Mouse (Mus musculus): Measurements from ENCODE around the gene Kif21b. TPM values are rescaled to one million over a fixed set of nuclear protein-coding genes. Genes with fewer than 3 reads are reported as not detected.

Gene Kif21b
- total RNA-seq, 1 experiment = 3.0 TPM

DNA sequence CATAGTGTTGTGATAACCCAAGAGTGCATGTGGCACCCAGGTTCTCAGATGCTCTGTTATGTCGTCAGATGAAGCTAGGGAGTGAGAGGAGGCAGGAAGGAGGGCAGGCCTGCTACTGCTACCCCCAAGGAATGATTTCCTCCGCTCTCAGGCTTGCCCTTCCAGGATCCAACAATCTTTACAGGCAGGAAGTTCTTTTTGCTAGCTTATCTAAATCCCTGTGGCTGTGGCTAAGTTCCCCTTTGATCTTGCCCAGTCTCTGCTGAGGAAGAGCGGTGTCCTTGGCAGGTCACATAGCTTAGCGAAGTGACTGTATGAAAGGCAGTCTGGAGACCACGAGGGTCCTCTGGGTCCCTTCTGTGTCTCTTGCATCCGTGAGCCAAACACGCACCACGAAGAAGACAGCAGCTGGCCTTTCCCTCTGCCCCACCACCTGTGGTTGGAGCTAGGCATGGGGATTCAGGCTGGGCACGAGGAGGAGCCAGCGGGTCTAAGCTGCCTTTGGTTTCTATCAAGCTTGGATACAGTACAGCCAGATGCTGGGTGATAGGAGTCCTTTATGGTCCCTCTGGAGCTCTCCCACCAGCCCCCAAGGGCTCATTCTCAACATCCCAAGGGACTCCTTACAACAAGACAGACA lies 7.1 kb downstream of the Kif21b start:
- no peaks in the 10 kb centered on the region for H3K9me3 ChIP-seq (ENCODE audit: control insufficient read depth, insufficient read depth, low read depth, low read length)
- TF ChIP-seq CHD2 (IDR thresholded peaks at IDR 0.05; ENCODE audit: low read depth, low read length) = no peak
- no peak for TF ChIP-seq ZC3H11A (IDR thresholded peaks at IDR 0.05; ENCODE audit: borderline replicate concordance, low read depth, low read length)
- no peak for TF ChIP-seq HCFC1 (IDR thresholded peaks at IDR 0.05; ENCODE audit: borderline replicate concordance, insufficient read depth, low read length)
- no peak for TF ChIP-seq ZNF384 (IDR thresholded peaks at IDR 0.05; ENCODE audit: low read depth, low read length)
- no peak for TF ChIP-seq MAFK (IDR thresholded peaks at IDR 0.05; ENCODE audit: insufficient read depth, low read depth, low read length)
- no peaks in the 10 kb centered on the region for H3K36me3 ChIP-seq (ENCODE audit: control insufficient read depth, insufficient read depth, low read length, poor library complexity, severe bottlenecking)
- in situ Hi-C loops (cut with MboI; ENCODE audit: low sequenced_read_pairs in 2 of 2, unreplicated experiment in 2 of 2) = no loop called here
- peaks cover 5 to 33% of the 10 kb centered on the region in 2 experiments; a peak in 3 of 4 replicates for H3K4me1 ChIP-seq (ENCODE audit: control insufficient read depth in 2 of 2, insufficient read depth in 2 of 2, low read length in 2 of 2, poor library complexity in 1 of 2)
- DNase-seq (ENCODE audit: low read depth, low spot score) = no peak
- no peak overlapping the region for H3K9ac ChIP-seq (ENCODE audit: insufficient read depth, low read depth, low read length, poor library complexity, severe bottlenecking)
- 0 out of 2 replicates have a peak overlapping the region, but pooled peaks have one; percentile 8 for H3K27ac ChIP-seq (ENCODE audit: insufficient read depth, low read depth, low read length, poor library complexity, severe bottlenecking)
- H3K4me3 ChIP-seq (ENCODE audit: insufficient read depth in 1 of 2, low read depth in 1 of 2, low read length in 2 of 2, poor library complexity in 1 of 2, severe bottlenecking in 1 of 2) = no peak overlapping the region

DNA sequence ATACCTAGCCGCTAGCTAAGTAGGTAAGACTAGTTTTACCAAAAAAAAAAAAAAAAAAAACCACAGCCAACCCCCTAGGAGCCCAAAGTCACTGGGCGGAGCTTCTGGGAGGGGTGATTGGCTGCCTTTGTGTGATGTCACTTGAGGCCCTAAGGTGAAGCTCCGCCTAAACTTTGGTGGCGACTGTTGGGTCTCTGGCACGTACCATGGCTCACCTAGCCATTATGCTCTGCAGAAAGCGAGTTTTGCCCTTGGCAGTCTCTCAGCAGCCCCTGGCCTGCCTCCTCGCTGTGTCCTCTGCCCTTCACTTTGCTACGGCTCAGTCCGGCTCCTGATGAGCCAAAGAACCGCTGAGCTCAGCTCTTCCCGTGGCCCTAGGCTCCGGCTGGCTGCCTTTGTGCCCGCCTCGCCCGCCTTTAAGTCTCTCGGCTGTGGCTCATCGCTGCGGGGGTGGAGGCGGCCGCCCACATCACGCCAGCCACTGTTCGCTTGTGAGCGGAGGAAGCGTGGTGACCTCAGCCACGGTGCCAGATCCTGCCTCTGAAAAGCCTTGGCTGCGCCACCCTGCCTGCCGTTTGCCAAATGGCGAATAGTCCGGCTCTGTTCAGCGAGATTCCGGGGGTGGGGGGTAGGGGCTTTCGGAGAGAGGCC lies 8.9 kb downstream of the Kif21b start:
- H3K27ac ChIP-seq (ENCODE audit: insufficient read depth, low read depth, low read length, poor library complexity, severe bottlenecking) = peak overlapping the region; percentile 48; the same call in 1 of the 2 replicates
- H3K36me3 ChIP-seq (ENCODE audit: control insufficient read depth, insufficient read depth, low read length, poor library complexity, severe bottlenecking) = no peaks in the 10 kb centered on the region
- H3K4me1 ChIP-seq (ENCODE audit: control insufficient read depth in 2 of 2, insufficient read depth in 2 of 2, low read length in 2 of 2, poor library complexity in 1 of 2) = peaks cover 4 to 33% of the 10 kb centered on the region in 2 experiments; a peak in 3 of 4 replicates
- peak; percentile 72 for DNase-seq (ENCODE audit: low read depth, low spot score)
- no peaks in the 10 kb centered on the region for H3K9me3 ChIP-seq (ENCODE audit: control insufficient read depth, insufficient read depth, low read depth, low read length)
- peak overlapping the region; percentile 63 to 66 for H3K4me3 ChIP-seq (ENCODE audit: insufficient read depth in 1 of 2, low read depth in 1 of 2, low read length in 2 of 2, poor library complexity in 1 of 2, severe bottlenecking in 1 of 2)
- H3K9ac ChIP-seq (ENCODE audit: insufficient read depth, low read depth, low read length, poor library complexity, severe bottlenecking) = peak overlapping the region; percentile 78
- TF ChIP-seq HCFC1 (IDR thresholded peaks at IDR 0.05; ENCODE audit: borderline replicate concordance, insufficient read depth, low read length) = no peak
- TF ChIP-seq MAFK (IDR thresholded peaks at IDR 0.05; ENCODE audit: insufficient read depth, low read depth, low read length) = peak; percentile 79
- in situ Hi-C loops (cut with MboI; ENCODE audit: low sequenced_read_pairs in 2 of 2, unreplicated experiment in 2 of 2) = no loop called here

DNA sequence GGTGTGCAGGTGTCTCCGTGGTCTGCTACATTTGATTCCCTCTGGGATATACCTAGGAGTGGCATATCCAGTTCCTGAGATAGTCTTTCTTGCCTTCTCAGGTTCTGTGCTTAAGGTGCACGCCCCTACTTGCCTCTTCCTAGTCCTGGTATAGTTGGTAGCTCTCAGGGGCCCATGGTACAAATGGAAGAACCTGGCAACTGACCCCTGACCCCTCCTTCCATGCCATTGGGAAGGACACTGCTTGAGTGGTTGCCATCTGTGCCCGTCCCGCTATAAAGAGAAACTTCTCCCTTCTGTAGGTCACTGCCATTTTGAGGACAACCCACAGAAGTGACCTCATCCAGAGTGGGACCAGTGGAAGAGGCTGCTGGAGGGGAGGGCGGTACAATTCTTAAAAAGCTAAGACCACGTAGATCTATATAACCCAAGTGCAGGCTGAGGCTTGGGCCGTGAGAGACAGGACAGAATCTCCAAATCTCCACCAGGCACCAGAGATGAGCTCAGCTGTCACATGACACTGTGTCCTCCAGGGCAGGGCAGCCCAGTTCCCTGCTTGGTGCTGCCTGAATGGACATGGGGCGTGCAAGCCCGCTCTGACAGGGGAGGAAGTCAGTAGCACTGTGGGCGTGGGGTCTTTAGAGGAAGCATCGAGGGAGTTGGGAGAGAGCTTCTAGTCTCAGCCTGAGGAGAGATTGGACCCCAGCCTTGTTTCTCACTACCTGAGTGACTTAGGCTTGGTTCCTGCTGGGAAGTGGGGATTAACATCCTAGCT lies 10.2 kb downstream of the Kif21b start:
- Histone ChIP-seq H3K4me3 (ENCODE audit: insufficient read depth in 1 of 2, low read depth in 1 of 2, low read length in 2 of 2, poor library complexity in 1 of 2, severe bottlenecking in 1 of 2) (no peak overlapping the region), H3K4me1 (ENCODE audit: control insufficient read depth in 2 of 2, insufficient read depth in 2 of 2, low read length in 2 of 2, poor library complexity in 1 of 2) (peaks cover 4 to 32% of the 10 kb centered on the region in 2 experiments; a peak in 3 of 4 replicates), H3K36me3 (ENCODE audit: control insufficient read depth, insufficient read depth, low read length, poor library complexity, severe bottlenecking) (no peaks in the 10 kb centered on the region), H3K9me3 (ENCODE audit: control insufficient read depth, insufficient read depth, low read depth, low read length) (no peaks in the 10 kb centered on the region), H3K27ac (ENCODE audit: insufficient read depth, low read depth, low read length, poor library complexity, severe bottlenecking) (no peak overlapping the region), H3K9ac (ENCODE audit: insufficient read depth, low read depth, low read length, poor library complexity, severe bottlenecking) (no peak overlapping the region)
- no peak for DNase-seq (ENCODE audit: low read depth, low spot score)
- in situ Hi-C loops (cut with MboI; ENCODE audit: low sequenced_read_pairs in 2 of 2, unreplicated experiment in 2 of 2) = no loop called here
- TF ChIP-seq CHD2 (IDR thresholded peaks at IDR 0.05; ENCODE audit: low read depth, low read length) (no peak), MAFK (IDR thresholded peaks at IDR 0.05; ENCODE audit: insufficient read depth, low read depth, low read length) (no peak), HCFC1 (IDR thresholded peaks at IDR 0.05; ENCODE audit: borderline replicate concordance, insufficient read depth, low read length) (no peak), ZC3H11A (IDR thresholded peaks at IDR 0.05; ENCODE audit: borderline replicate concordance, low read depth, low read length) (no peak), ZNF384 (IDR thresholded peaks at IDR 0.05; ENCODE audit: low read depth, low read length) (no peak)

DNA sequence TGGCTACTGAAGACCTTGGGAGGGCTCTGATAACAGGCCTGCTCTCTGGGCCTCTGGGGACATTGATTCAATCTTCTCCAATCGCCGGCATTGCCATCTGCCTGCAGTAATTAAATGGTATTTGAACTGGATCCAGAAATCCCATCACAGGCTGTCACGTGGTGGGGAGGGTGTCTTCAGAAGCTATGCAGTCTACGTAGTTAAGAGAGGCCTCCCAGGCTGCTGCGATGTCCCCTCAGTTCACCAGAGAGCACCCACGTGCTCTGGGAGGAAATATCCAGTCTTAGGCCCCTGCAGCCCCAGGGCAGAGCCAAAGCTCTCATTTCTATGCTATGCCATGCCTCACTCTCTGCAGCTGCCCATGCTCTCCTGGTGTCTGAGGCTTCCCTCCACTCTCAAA lies 11.1 kb downstream of the Kif21b start:
- in situ Hi-C loops (cut with MboI; ENCODE audit: low sequenced_read_pairs in 2 of 2, unreplicated experiment in 2 of 2) = no loop called here
- H3K4me1 ChIP-seq (ENCODE audit: control insufficient read depth in 2 of 2, insufficient read depth in 2 of 2, low read length in 2 of 2, poor library complexity in 1 of 2) = peaks cover 2 to 23% of the 10 kb centered on the region in 2 experiments; a peak in 3 of 4 replicates
- no peak overlapping the region for H3K4me3 ChIP-seq (ENCODE audit: insufficient read depth in 1 of 2, low read depth in 1 of 2, low read length in 2 of 2, poor library complexity in 1 of 2, severe bottlenecking in 1 of 2)
- no peaks in the 10 kb centered on the region; the same call in 1 of the 2 replicates for H3K36me3 ChIP-seq (ENCODE audit: control insufficient read depth, insufficient read depth, low read length, poor library complexity, severe bottlenecking)
- no peak for DNase-seq (ENCODE audit: low read depth, low spot score)
- no peak overlapping the region for H3K9ac ChIP-seq (ENCODE audit: insufficient read depth, low read depth, low read length, poor library complexity, severe bottlenecking)
- no peak overlapping the region for H3K27ac ChIP-seq (ENCODE audit: insufficient read depth, low read depth, low read length, poor library complexity, severe bottlenecking)
- no peak for TF ChIP-seq CHD2 (IDR thresholded peaks at IDR 0.05; ENCODE audit: low read depth, low read length)
- no peak for TF ChIP-seq HCFC1 (IDR thresholded peaks at IDR 0.05; ENCODE audit: borderline replicate concordance, insufficient read depth, low read length)
- no peak for TF ChIP-seq ZC3H11A (IDR thresholded peaks at IDR 0.05; ENCODE audit: borderline replicate concordance, low read depth, low read length)
- no peak for TF ChIP-seq ZNF384 (IDR thresholded peaks at IDR 0.05; ENCODE audit: low read depth, low read length)
- no peak for TF ChIP-seq MAFK (IDR thresholded peaks at IDR 0.05; ENCODE audit: insufficient read depth, low read depth, low read length)
- H3K9me3 ChIP-seq (ENCODE audit: control insufficient read depth, insufficient read depth, low read depth, low read length) = no peaks in the 10 kb centered on the region
